Mouse (Mus musculus) stomach, embryonic 14.5 days (tissue): Measurements from ENCODE around the gene Pnkp. TPM values are rescaled to one million over a fixed set of nuclear protein-coding genes. Genes with fewer than 3 reads are reported as not detected.

Experiments
- ATAC-seq: fragments of 200-750 bp; cut with Nextera tagmentation; 2 replicates; pipeline ENCODE4 v1.8.0; 2017; ENCODE audit warnings: low read depth, moderate TSS enrichment; ENCODE audit not compliant: insufficient number of reproducible peaks, insufficient read depth, low FRiP score
- H3K27ac ChIP-seq: fragments of 300-500 bp; sonication (generic); 2 replicates; pipeline ENCODE4 v1.5.1; 2014; ENCODE audit warnings: mild to moderate bottlenecking, low read length, moderate library complexity, mixed read lengths
- H3K27me3 ChIP-seq: fragments of 300-500 bp; sonication (generic); 2 replicates; pipeline ENCODE4 v1.6.1; 2014; ENCODE audit warnings: low read length, control low read depth, mixed read lengths; ENCODE audit not compliant: control insufficient read depth, insufficient read depth
- H3K36me3 ChIP-seq: fragments of 300-500 bp; sonication (generic); 2 replicates; pipeline ENCODE4 v1.6.1; 2014; ENCODE audit warnings: mild to moderate bottlenecking, control low read depth, low read length, moderate library complexity, mixed read lengths; ENCODE audit not compliant: control insufficient read depth, insufficient read depth
- H3K4me1 ChIP-seq: fragments of 300-500 bp; sonication (generic); 2 replicates; pipeline ENCODE4 v1.6.1; 2014; ENCODE audit warnings: low read length, control low read depth, mixed read lengths; ENCODE audit not compliant: control insufficient read depth, insufficient read depth
- H3K4me2 ChIP-seq: fragments of 300-500 bp; sonication (generic); replicated peaks from 2 replicates; pipeline ENCODE4 v1.6.1; 2014; ENCODE audit warnings: low read depth, low read length, control low read depth
- H3K4me3 ChIP-seq: fragments of 300-500 bp; sonication (generic); 2 replicates; pipeline ENCODE4 v1.5.1; 2014; ENCODE audit warnings: low read depth, low read length, control low read depth
- H3K9ac ChIP-seq: fragments of 300-500 bp; sonication (generic); replicated peaks from 2 replicates; pipeline ENCODE4 v1.6.1; 2014; ENCODE audit warnings: low read depth, mild to moderate bottlenecking, control low read depth, low read length, moderate library complexity, mixed read lengths
- H3K9me3 ChIP-seq: fragments of 300-500 bp; sonication (generic); 2 replicates; pipeline ENCODE4 v1.6.1; 2016; ENCODE audit warnings: low read depth, low read length, control low read depth; ENCODE audit not compliant: control insufficient read depth
- WGBS: fragments of 180-500 bp; shearing (Covaris S2); extraction: QIAGEN DNeasy Blood & Tissue Kit; methylation state at CpG from one replicate; pipeline ENCODE4 v1.1.7; 2014; 5-methylcytosine and 5-hydroxymethylcytosine counted together
- polyA plus RNA-seq: library from polyadenylated mRNA; unstranded; fragments of >200 nt; fragmentation: Nextera tagmentation; extraction: Ambion mirVana; gene quantifications from 2 replicates; pipeline ENCODE4 v1.2.1, GENCODE M21; 2014

Gene Pnkp
- polyA plus RNA-seq, 1 experiment from 2014 or later = 30.0 TPM

DNA sequence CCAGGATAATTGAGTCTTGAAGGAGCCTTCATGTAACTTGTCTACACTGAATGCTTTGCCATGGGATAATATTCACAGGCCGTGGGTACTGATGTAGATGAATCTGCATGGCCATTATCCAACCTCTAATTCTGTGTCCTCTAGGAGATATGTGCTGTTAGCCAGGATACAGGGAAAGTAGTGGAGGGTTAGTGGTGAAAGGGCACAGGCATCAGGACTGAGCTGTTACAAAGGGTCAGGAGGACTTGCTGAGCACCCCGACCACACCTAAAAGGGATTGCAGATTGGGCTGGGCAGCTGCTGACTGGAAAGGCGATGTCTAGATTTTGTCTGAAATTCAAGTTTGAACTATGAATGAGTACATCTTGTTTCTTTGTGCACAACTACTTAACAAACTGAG, 36.4 kb upstream of the Pnkp start:
- Histone ChIP-seq H3K9ac (no peak overlapping the region), H3K4me3 (no peak overlapping the region), H3K9me3 (no peaks in the 10 kb centered on the region), H3K27me3 (no peaks in the 10 kb centered on the region), H3K36me3 (no peaks in the 10 kb centered on the region; the same call in 1 of the 2 replicates), H3K4me2 (no peak overlapping the region), H3K27ac (no peak overlapping the region), H3K4me1 (peaks cover 41% of the 10 kb centered on the region)
- WGBS = 72% methylated on average over 3 of the region's 3 CpGs
- no peak for ATAC-seq

DNA sequence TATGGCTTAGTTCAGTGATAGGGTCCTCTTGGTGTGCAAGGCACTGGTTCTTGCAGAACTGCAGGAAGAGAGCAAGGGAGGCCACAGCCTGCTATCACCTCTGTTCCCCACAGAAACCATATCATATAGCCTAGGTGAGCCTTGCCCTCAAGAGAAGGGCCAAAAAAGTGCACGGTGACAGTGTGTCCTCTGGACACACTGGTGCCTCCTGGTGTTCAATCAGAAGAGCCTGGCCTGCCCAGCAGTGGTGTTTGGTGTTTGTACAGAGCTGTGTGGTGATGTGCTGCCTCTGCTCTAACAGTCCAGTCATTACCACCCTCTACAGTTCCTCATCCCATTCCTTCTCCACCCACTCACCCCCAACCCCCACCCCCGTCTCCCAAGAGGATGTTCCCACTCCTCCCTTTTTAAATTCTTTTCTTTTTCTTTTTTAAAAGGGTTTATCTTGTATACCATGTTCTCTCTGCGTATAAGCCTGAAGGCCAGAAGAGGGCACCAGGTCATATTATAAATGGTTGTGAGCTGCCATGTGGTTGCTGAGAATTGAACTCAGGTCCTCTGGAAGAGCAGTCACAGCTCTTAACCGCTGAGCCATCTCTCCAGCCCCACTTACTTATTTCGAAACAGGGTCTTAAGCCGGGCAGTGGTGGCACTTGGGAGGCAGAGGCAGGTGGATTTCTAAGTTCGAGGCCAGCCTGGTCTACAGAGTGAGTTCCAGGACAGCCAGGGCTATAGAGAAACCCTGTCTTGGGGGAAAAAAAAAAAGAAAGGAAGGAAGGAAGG, 35.1 kb upstream of the Pnkp start:
- Histone ChIP-seq H3K27me3 (no peaks in the 10 kb centered on the region), H3K27ac (no peak overlapping the region), H3K36me3 (peaks cover 3% of the 10 kb centered on the region; the same call in 1 of the 2 replicates), H3K4me2 (no peak overlapping the region), H3K4me3 (no peak overlapping the region), H3K4me1 (peaks cover 41% of the 10 kb centered on the region), H3K9ac (no peak overlapping the region), H3K9me3 (no peaks in the 10 kb centered on the region)
- ATAC-seq = no peak
- 84% methylated on average over 7 of the region's 7 CpGs for WGBS

GRCm38 (mm10) chr7:44823409-44823808, 33.5 kb upstream of the Pnkp start:
- Histone ChIP-seq H3K36me3 (peaks cover 10% of the 10 kb centered on the region; the same call in 1 of the 2 replicates), H3K4me2 (no peak overlapping the region), H3K27ac (no peak overlapping the region), H3K9ac (no peak overlapping the region), H3K27me3 (no peaks in the 10 kb centered on the region), H3K4me1 (peaks cover 28% of the 10 kb centered on the region), H3K9me3 (no peaks in the 10 kb centered on the region), H3K4me3 (no peak overlapping the region)
- 47% methylated on average over 7 of the region's 7 CpGs for WGBS
- no peak for ATAC-seq

DNA sequence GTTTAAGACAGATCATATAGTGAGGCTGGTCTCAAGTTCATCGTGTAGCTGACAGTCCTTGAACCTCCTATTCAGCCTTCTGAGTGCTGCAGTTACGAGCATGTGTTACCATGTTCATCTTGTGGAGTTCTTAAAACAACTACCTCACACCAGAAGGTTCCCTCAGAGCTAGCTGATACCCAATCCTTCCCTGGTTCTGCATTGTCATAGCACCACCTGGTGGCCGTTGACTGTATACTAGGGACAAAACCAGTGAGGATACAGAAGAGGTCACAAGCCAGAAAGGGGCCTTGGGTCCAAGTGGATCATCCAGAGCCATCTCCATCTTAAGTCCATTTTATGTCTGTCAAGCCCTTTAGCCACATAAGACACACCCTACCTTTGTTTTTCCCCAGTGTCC, 32.1 kb upstream of the Pnkp start:
- H3K36me3 ChIP-seq = peaks cover 24% of the 10 kb centered on the region
- no peak overlapping the region for H3K4me2 ChIP-seq
- H3K27me3 ChIP-seq = no peaks in the 10 kb centered on the region
- peak; percentile 79 for ATAC-seq
- 16% methylated on average over 3 of the region's 3 CpGs for WGBS
- peaks cover 14% of the 10 kb centered on the region; the same call in 1 of the 2 replicates for H3K4me1 ChIP-seq
- no peak overlapping the region for H3K27ac ChIP-seq
- no peak overlapping the region for H3K4me3 ChIP-seq
- no peak overlapping the region for H3K9ac ChIP-seq
- no peaks in the 10 kb centered on the region for H3K9me3 ChIP-seq

DNA sequence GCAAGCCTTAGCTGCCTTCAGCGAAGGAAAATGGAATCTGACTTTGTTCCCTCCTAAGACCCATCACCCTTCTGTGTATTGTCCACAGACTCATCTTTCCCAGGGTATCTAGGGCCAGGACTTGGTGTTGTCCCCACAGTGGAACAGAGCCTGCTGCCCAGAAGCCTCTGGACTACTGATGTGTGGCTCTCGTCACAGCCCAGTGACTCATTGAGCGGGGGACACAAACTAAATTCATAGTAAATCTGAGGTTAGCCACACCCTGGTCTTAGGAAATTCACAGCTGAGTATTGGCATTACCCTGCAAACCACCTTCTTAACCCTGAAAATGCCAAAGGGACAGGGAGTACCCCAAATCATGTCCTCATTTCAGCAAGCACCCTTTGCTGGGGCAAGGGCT, 30.2 kb upstream of the Pnkp start:
- Histone ChIP-seq H3K36me3 (peaks cover 43% of the 10 kb centered on the region), H3K27ac (no peak overlapping the region), H3K4me3 (no peak overlapping the region), H3K27me3 (no peaks in the 10 kb centered on the region), H3K9me3 (no peaks in the 10 kb centered on the region), H3K4me2 (no peak overlapping the region), H3K9ac (no peak overlapping the region), H3K4me1 (peaks cover 9% of the 10 kb centered on the region; the same call in 1 of the 2 replicates)
- no peak for ATAC-seq
- WGBS = 83% methylated on average over 3 of the region's 3 CpGs

DNA sequence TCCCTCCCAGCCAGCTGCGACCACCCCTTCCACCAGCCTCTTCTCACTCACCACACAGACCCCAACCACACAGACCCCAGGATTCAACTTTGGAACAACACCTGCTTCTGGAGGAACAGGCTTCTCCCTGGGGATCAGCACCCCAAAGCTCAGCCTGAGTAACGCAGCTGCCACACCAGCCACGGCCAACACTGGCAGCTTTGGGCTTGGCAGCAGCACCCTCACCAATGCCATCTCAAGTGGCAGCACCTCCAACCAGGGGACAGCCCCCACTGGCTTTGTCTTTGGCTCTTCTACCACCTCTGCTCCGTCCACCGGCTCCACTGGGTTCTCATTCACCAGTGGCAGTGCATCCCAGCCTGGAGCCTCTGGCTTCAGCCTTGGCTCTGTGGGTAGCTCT, 28.2 kb upstream of the Pnkp start:
- no peak overlapping the region for H3K4me2 ChIP-seq
- H3K9ac ChIP-seq = no peak overlapping the region
- H3K4me3 ChIP-seq = no peak overlapping the region
- no peaks in the 10 kb centered on the region for H3K9me3 ChIP-seq
- no peak for ATAC-seq
- H3K36me3 ChIP-seq = peaks cover 46% of the 10 kb centered on the region
- no peaks in the 10 kb centered on the region for H3K27me3 ChIP-seq
- H3K27ac ChIP-seq = no peak overlapping the region
- 85% methylated on average over 5 of the region's 5 CpGs for whole genome bisulfite sequencing
- H3K4me1 ChIP-seq = peaks cover 7% of the 10 kb centered on the region; the same call in 1 of the 2 replicates

DNA sequence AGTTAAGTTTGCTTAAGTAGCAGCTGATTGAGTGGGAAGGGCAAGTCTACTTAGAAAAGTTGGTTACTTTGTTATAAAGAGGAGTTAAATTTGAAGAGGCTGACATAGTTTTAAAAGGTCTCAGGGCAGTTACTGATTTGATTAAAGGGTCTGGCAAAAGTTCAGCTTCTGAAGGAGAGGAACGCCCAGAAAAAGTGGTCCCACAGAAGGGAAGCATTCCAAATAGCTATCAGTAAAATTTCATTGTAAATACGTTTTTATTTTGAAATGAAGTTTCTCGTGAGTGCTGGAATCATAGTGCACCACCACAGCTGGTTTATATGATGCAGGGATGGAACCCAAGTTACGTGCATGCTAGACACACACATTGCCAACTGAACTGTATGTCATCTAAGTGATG, 24.2 kb upstream of the Pnkp start:
- 60% methylated on average over 4 of the region's 4 CpGs for WGBS
- H3K27ac ChIP-seq = no peak overlapping the region
- no peak for ATAC-seq
- H3K9ac ChIP-seq = no peak overlapping the region
- no peaks in the 10 kb centered on the region for H3K9me3 ChIP-seq
- no peak overlapping the region for H3K4me2 ChIP-seq
- H3K4me3 ChIP-seq = no peak overlapping the region
- no peaks in the 10 kb centered on the region for H3K4me1 ChIP-seq
- peaks cover 41% of the 10 kb centered on the region for H3K36me3 ChIP-seq
- H3K27me3 ChIP-seq = no peaks in the 10 kb centered on the region

DNA sequence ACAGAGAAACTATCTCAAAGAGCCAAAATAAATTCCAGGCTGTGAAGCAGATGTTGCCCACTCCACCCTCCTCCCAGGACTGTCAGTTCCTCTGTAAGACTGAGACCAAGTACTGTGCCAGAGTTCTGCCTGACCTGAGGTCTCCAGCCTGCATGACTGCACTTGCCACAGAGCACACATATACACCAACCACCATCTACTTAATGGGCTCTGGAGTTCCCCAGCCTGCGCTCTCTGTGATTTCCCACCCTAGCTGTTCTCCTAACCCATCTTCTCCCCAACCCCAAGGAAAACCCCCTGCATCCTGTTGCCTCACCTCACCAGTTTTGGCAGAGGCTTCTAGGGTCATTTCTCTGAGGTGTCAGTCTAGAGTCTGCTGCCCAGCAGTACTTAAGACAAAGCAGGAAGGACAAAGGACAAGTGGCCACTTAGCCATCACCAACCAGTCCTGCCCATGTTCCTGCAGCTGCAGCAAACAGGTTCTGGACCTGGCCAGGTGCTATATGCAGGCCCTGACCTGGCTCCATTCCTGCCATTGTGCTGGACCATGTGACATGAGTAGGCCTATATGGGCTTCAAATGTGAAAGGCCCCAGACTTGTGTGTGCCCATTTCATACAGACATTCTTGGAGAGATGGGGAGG, 21.4 kb upstream of the Pnkp start:
- no peaks in the 10 kb centered on the region for H3K9me3 ChIP-seq
- no peak overlapping the region for H3K4me2 ChIP-seq
- H3K27me3 ChIP-seq = no peaks in the 10 kb centered on the region
- peaks cover 10% of the 10 kb centered on the region; the same call in 1 of the 2 replicates for H3K4me1 ChIP-seq
- H3K9ac ChIP-seq = no peak overlapping the region
- H3K27ac ChIP-seq = no peak overlapping the region
- ATAC-seq = no peak
- no peak overlapping the region for H3K4me3 ChIP-seq
- H3K36me3 ChIP-seq = peaks cover 16% of the 10 kb centered on the region
- 100% methylated on average over 1 of the region's 1 CpGs for WGBS
